Mouse (Mus musculus): ENCODE results near the gene Trmt1.
A peak's percentile ranks its signal among the peaks of the same experiment; 100 is the strongest.

The Trmt1 gene

GRCm38 (mm10) chr8:84695140-84695539 is 9.0 kb downstream of the Trmt1 start:
- DNase-seq = no peak

GRCm38 (mm10) chr8:84697166-84698130 is 11.3 kb downstream of the Trmt1 start:
- peak; percentile 68 for DNase-seq

- DNase-seq = no peak
These were observed 12.2 kb downstream of the Trmt1 start for GRCm38 (mm10) chr8:84698288-84698687.

- peak; percentile 31 for DNase-seq
These were observed 12.9 kb downstream of the Trmt1 start for GRCm38 (mm10) chr8:84698929-84699401.

GRCm38 (mm10) chr8:84699861-84700322 is 13.8 kb downstream of the Trmt1 start:
- peak; percentile 64 for DNase-seq

- DNase-seq = no peak
These were observed 14.4 kb downstream of the Trmt1 start for GRCm38 (mm10) chr8:84700526-84700925.

GRCm38 (mm10) chr8:84700941-84701911 is 15.1 kb downstream of the Trmt1 start, which contains the start of gene Lyl1:
Lyl1 (plus strand) TSS chr8:84701457.
- DNase-seq = no peak

- no peak for DNase-seq
These were observed 16.5 kb downstream of the Trmt1 start for GRCm38 (mm10) chr8:84702561-84702960.

GRCm38 (mm10) chr8:84702963-84703465 is 16.9 kb downstream of the Trmt1 start:
- no peak for DNase-seq

GRCm38 (mm10) chr8:84703466-84704249 is 17.6 kb downstream of the Trmt1 start:
- DNase-seq = no peak

- peak; percentile 83 for DNase-seq
These were observed 18.2 kb downstream of the Trmt1 start for GRCm38 (mm10) chr8:84704356-84704755.

- DNase-seq = no peak
These were observed 19.0 kb downstream of the Trmt1 start for GRCm38 (mm10) chr8:84704867-84705831.

GRCm38 (mm10) chr8:84705960-84706359 is 19.9 kb downstream of the Trmt1 start:
- DNase-seq = no peak

- DNase-seq = no peak
These were observed 20.6 kb downstream of the Trmt1 start for GRCm38 (mm10) chr8:84706610-84707266.

- DNase-seq = no peak
These were observed 21.3 kb downstream of the Trmt1 start for GRCm38 (mm10) chr8:84707267-84707883.

- DNase-seq = no peak
These were observed 22.0 kb downstream of the Trmt1 start for GRCm38 (mm10) chr8:84708071-84708541.

GRCm38 (mm10) chr8:84708774-84709475 is 22.8 kb downstream of the Trmt1 start:
- DNase-seq = peak; percentile 88

GRCm38 (mm10) chr8:84709931-84710330 is 23.8 kb downstream of the Trmt1 start:
- no peak for DNase-seq

GRCm38 (mm10) chr8:84711312-84711711 is 25.2 kb downstream of the Trmt1 start:
- DNase-seq = no peak

Data from right cerebral cortex, postnatal 4 days (tissue).